Comparison of ENCODE assay signal across 8 mouse cellular contexts in the genomic region with DNA sequence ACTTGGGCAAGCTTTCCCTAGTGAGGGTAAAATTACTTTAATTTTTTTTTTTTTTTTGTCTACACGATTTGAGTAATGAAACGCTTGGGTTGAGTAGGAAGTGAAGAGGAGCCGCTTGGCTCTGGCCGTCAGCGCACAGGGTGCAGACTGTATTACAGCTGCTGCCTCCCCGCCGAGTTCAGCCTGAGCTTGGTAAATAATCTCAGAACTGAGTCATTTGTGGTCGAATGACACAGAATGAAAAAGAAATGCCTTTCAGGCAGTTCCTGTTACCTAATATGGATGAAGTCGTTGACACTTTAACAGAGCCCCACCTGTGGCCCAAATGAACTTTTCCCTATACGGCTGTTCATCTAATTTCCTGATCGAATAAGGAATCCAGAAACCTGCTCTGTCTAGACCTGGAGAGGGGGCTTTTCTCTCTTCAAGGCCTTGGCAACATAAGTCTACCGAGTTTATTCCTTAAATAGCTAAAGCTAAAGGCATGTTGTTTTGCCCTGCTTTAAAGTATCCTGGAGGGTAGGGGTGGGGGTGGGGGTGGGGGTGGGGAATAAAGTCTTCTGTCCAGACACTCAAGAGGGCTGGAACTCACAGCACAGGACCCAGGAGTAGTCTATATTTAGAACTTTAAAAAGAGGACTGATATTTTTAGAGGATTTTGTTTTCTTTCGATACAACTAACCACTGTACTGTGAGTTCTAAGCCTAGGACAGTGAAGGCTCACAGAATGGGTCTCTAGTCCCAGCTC. TPM values are rescaled to one million over a fixed set of nuclear protein-coding genes. Genes with fewer than 3 reads are reported as not detected.
DNase-seq lines count a peak whose midpoint lies in the region; ATAC-seq and TF ChIP-seq lines count a peak whose summit lies in the region.

No protein-coding gene starts in this region.

- DNase-seq in forebrain, embryonic 10.5 days (ENCODE audit: extremely low spot score, low spot score), result no peak
- DNase-seq in MN1 (ENCODE audit: low spot score), result peak; percentile 47
- DNase-seq in gastrocnemius, postnatal 25 days, result peak; percentile 69
- peak; percentile 93 for DNase-seq in lung, postnatal 0 days (ENCODE audit: low spot score)
- no peak for DNase-seq in ovary, adult 18-20 months (ENCODE audit: low spot score)
- DNase-seq in midbrain, embryonic 10.5 days (ENCODE audit: low spot score), result no peak

- no peak for ATAC-seq in forebrain, embryonic 15.5 days (replicated peaks)
- ATAC-seq in kidney, embryonic 15.5 days (replicated peaks; ENCODE audit: low FRiP score), result peak; percentile 54; the same call in 1 of the 2 replicates
- peak; percentile 86 for ATAC-seq in lung, postnatal 0 days

- no peak for TF ChIP-seq CTCF in lung, postnatal 0 days (IDR thresholded peaks at IDR 0.05)

- peak overlapping the region; percentile 40; the same call in 1 of the 2 replicates for H3K27ac ChIP-seq in forebrain, embryonic 10.5 days
- H3K27ac ChIP-seq in forebrain, embryonic 15.5 days (replicated peaks), result no peak overlapping the region
- H3K27ac ChIP-seq in kidney, embryonic 15.5 days, result peak overlapping the region; percentile 85
- H3K27ac ChIP-seq in lung, postnatal 0 days (ENCODE audit: low read length), result peak overlapping the region; percentile 87
- H3K27ac ChIP-seq in midbrain, embryonic 10.5 days (replicated peaks), result no peak overlapping the region; the same call in 1 of the 2 replicates

- H3K27me3 ChIP-seq in forebrain, embryonic 10.5 days (ENCODE audit: poor library complexity, severe bottlenecking), result no peaks in the 10 kb centered on the region
- no peaks in the 10 kb centered on the region for H3K27me3 ChIP-seq in forebrain, embryonic 15.5 days
- no peaks in the 10 kb centered on the region for H3K27me3 ChIP-seq in kidney, embryonic 15.5 days
- no peaks in the 10 kb centered on the region for H3K27me3 ChIP-seq in lung, postnatal 0 days (replicated peaks; ENCODE audit: insufficient read depth, low read length)
- no peaks in the 10 kb centered on the region for H3K27me3 ChIP-seq in midbrain, embryonic 10.5 days (ENCODE audit: low read depth, poor library complexity, severe bottlenecking)

- no peak overlapping the region for H3K4me2 ChIP-seq in forebrain, embryonic 15.5 days (replicated peaks)
- peak overlapping the region; percentile 33 for H3K4me2 ChIP-seq in kidney, embryonic 15.5 days
- H3K4me2 ChIP-seq in lung, postnatal 0 days (replicated peaks; ENCODE audit: low read depth, low read length), result peak overlapping the region; percentile 8; the same call in 1 of the 2 replicates

- H3K9me3 ChIP-seq in forebrain, embryonic 10.5 days, result no peaks in the 10 kb centered on the region
- no peaks in the 10 kb centered on the region for H3K9me3 ChIP-seq in forebrain, embryonic 15.5 days
- H3K9me3 ChIP-seq in kidney, embryonic 15.5 days (replicated peaks), result no peaks in the 10 kb centered on the region
- no peaks in the 10 kb centered on the region for H3K9me3 ChIP-seq in lung, postnatal 0 days (ENCODE audit: low read length)
- no peaks in the 10 kb centered on the region for H3K9me3 ChIP-seq in midbrain, embryonic 10.5 days (replicated peaks)

- H3K9ac ChIP-seq in forebrain, embryonic 15.5 days (replicated peaks), result no peak overlapping the region
- H3K9ac ChIP-seq in kidney, embryonic 15.5 days, result no peak overlapping the region
- no peak overlapping the region for H3K9ac ChIP-seq in lung, postnatal 0 days (replicated peaks; ENCODE audit: low read depth)

- no peaks in the 10 kb centered on the region for H3K36me3 ChIP-seq in forebrain, embryonic 10.5 days (replicated peaks)
- no peaks in the 10 kb centered on the region for H3K36me3 ChIP-seq in forebrain, embryonic 15.5 days
- no peaks in the 10 kb centered on the region for H3K36me3 ChIP-seq in kidney, embryonic 15.5 days
- no peaks in the 10 kb centered on the region for H3K36me3 ChIP-seq in lung, postnatal 0 days (ENCODE audit: insufficient read depth, low read length)
- no peaks in the 10 kb centered on the region for H3K36me3 ChIP-seq in midbrain, embryonic 10.5 days

- TF ChIP-seq EP300 in lung, postnatal 0 days (IDR thresholded peaks at IDR 0.05), result peak; percentile 75

- H3K4me3 ChIP-seq in forebrain, embryonic 10.5 days, result no peak overlapping the region
- no peak overlapping the region for H3K4me3 ChIP-seq in forebrain, embryonic 15.5 days
- no peak overlapping the region for H3K4me3 ChIP-seq in kidney, embryonic 15.5 days (replicated peaks)
- no peak overlapping the region for H3K4me3 ChIP-seq in lung, postnatal 0 days (ENCODE audit: low read depth, low read length)
- H3K4me3 ChIP-seq in midbrain, embryonic 10.5 days, result no peak overlapping the region

- WGBS in forebrain, embryonic 10.5 days, result 56% methylated on average over 13 of the region's 13 CpGs
- 53% methylated on average over 13 of the region's 13 CpGs for WGBS in forebrain, embryonic 15.5 days
- WGBS in kidney, embryonic 15.5 days, result 13% methylated on average over 13 of the region's 13 CpGs
- WGBS in lung, postnatal 0 days, result 18% methylated on average over 13 of the region's 13 CpGs
- WGBS in midbrain, embryonic 10.5 days, result 55% methylated on average over 13 of the region's 13 CpGs

- peaks cover 40% of the 10 kb centered on the region for H3K4me1 ChIP-seq in forebrain, embryonic 10.5 days
- 0 out of 2 replicates have a peak, but pooled peaks cover 6% of the 10 kb centered on the region for H3K4me1 ChIP-seq in forebrain, embryonic 15.5 days
- peaks cover 41% of the 10 kb centered on the region for H3K4me1 ChIP-seq in kidney, embryonic 15.5 days
- H3K4me1 ChIP-seq in lung, postnatal 0 days (ENCODE audit: insufficient read depth, low read depth, low read length), result peaks cover 13% of the 10 kb centered on the region; the same call in 1 of the 2 replicates
- H3K4me1 ChIP-seq in midbrain, embryonic 10.5 days, result peaks cover 34% of the 10 kb centered on the region

RNA-seq across cellular contexts. Expression of a gene that starts 54.8 kb away (rescaled TPM):
- polyA plus RNA-seq in forebrain, embryonic 10.5 days (2016; fragmentation: Nextera tagmentation; extraction: Ambion mirVana), result 16.5 and 18.7 TPM in 2 replicates
- polyA plus RNA-seq in forebrain, embryonic 15.5 days (2015; fragmentation: Nextera tagmentation; extraction: Ambion mirVana), result 16.2 and 17.3 TPM in 2 replicates
- 10 to 100 TPM; 16.0 to 17.9 TPM for total RNA-seq in gastrocnemius, postnatal 25 days (2021)
- polyA plus RNA-seq in kidney, embryonic 15.5 days (2015; fragmentation: Nextera tagmentation; extraction: Ambion mirVana), result 29.3 and 34.2 TPM in 2 replicates
- polyA plus RNA-seq in lung, postnatal 0 days (2015; fragmentation: Nextera tagmentation; extraction: Ambion mirVana), result 104 and 106 TPM in 2 replicates
- 23.4 and 25.2 TPM in 2 replicates for polyA plus RNA-seq in midbrain, embryonic 10.5 days (2016; fragmentation: Nextera tagmentation; extraction: Ambion mirVana)

Comparison
In these comparisons a context has a peak if more than half of its experiments do, and no peak if none do; other contexts are left out.
1. H3K27ac ChIP-seq: peak in forebrain, embryonic 10.5 days (single experiment), kidney, embryonic 15.5 days (single experiment) and lung, postnatal 0 days (single experiment); none in forebrain, embryonic 15.5 days (single experiment) and midbrain, embryonic 10.5 days (single experiment).
2. DNase-seq: peak in MN1 (single experiment), gastrocnemius, postnatal 25 days (single experiment) and lung, postnatal 0 days (single experiment); none in forebrain, embryonic 10.5 days (single experiment), ovary, adult 18-20 months (single experiment) and midbrain, embryonic 10.5 days (single experiment).